In the genomic region with DNA sequence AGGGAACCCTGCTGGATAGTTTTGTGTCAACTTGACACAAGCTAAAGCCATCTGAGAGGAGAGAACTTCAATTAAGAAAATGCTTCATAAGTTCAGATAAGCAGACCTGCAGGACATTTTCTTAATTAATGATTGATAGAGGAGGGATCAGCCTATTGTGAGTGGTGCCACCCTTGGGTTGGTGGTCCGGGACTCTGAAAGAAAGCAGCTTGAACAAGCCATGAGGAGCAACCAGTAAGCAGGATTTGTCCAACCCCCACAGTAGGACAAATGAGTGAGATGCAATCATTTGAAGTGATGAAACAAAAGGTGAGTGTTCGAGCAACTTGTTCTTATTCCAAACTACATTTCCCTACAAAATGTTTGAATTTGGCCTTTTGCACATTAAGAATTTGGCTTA, we compare ENCODE assay signal across 21 mouse cellular contexts.
DNase-seq lines count a peak whose midpoint lies in the region; ATAC-seq lines count a peak whose summit lies in the region.
"Had no signal": no experiment of that assay in that cellular context is flagged by ENCODE, and none has a peak within 500 bp of the region (broad histone marks: within the 10 kb centered on the region; RNA-seq: fewer than 3 reads in every experiment).

No protein-coding gene starts in this region.

- no peak for ATAC-seq in embryonic facial prominence, embryonic 14.5 days (ENCODE audit: low read depth)
- peak; percentile 69; the same call in 1 of the 2 replicates for ATAC-seq in hindbrain, embryonic 11.5 days (ENCODE audit: low FRiP score)
- ATAC-seq in midbrain, embryonic 13.5 days: 0 out of 2 replicates have a peak, but pooled peaks have one; percentile 46
- ATAC-seq in midbrain, embryonic 11.5 days (ENCODE audit: low FRiP score): no peak; the same call in 1 of the 2 replicates
- ATAC-seq in hindbrain, embryonic 14.5 days (ENCODE audit: low FRiP score): no peak
- ATAC-seq: CD4-positive, CD25-positive, alpha-beta regulatory T cell, adult 4 months; inflammation-experienced regulatory T-cells, adult 6 months; intestine, postnatal 0 days had no signal

- H3K27ac ChIP-seq in embryonic facial prominence, embryonic 14.5 days (replicated peaks; ENCODE audit: low read depth, low read length): 0 out of 2 replicates have a peak overlapping the region, but pooled peaks have one; percentile 40
- H3K27ac ChIP-seq in embryonic facial prominence, embryonic 10.5 days (replicated peaks): no peak overlapping the region
- no peak overlapping the region for H3K27ac ChIP-seq in hindbrain, embryonic 11.5 days (ENCODE audit: low read depth, low read length)
- H3K27ac ChIP-seq in hindbrain, embryonic 10.5 days: no peak overlapping the region
- H3K27ac ChIP-seq in midbrain, embryonic 13.5 days: no peak overlapping the region
- no peak overlapping the region for H3K27ac ChIP-seq in midbrain, embryonic 11.5 days (ENCODE audit: low read depth, low read length)
- H3K27ac ChIP-seq in hindbrain, embryonic 14.5 days: peak overlapping the region; percentile 74; the same call in 1 of the 2 replicates
- H3K27ac ChIP-seq: heart, adult 2 months; heart, embryonic 15.5 days had no signal

- H3K36me3 ChIP-seq in embryonic facial prominence, embryonic 14.5 days (ENCODE audit: control insufficient read depth, insufficient read depth, low read length): no peaks in the 10 kb centered on the region
- H3K36me3 ChIP-seq in embryonic facial prominence, embryonic 10.5 days (replicated peaks): no peaks in the 10 kb centered on the region
- H3K36me3 ChIP-seq in hindbrain, embryonic 11.5 days (ENCODE audit: control insufficient read depth, insufficient read depth, low read length): no peaks in the 10 kb centered on the region
- H3K36me3 ChIP-seq in hindbrain, embryonic 10.5 days: no peaks in the 10 kb centered on the region
- H3K36me3 ChIP-seq in midbrain, embryonic 13.5 days: no peaks in the 10 kb centered on the region
- H3K36me3 ChIP-seq in midbrain, embryonic 11.5 days (ENCODE audit: control insufficient read depth, insufficient read depth, low read length): no peaks in the 10 kb centered on the region
- no peaks in the 10 kb centered on the region for H3K36me3 ChIP-seq in hindbrain, embryonic 14.5 days (replicated peaks; ENCODE audit: control insufficient read depth, insufficient read depth)
- H3K36me3 ChIP-seq: G1E; heart, embryonic 15.5 days had no signal

- no peak overlapping the region for H3K9ac ChIP-seq in embryonic facial prominence, embryonic 14.5 days (ENCODE audit: low read depth, low read length)
- H3K9ac ChIP-seq in hindbrain, embryonic 11.5 days (ENCODE audit: low read depth, low read length): no peak overlapping the region
- H3K9ac ChIP-seq in midbrain, embryonic 13.5 days (replicated peaks): no peak overlapping the region
- H3K9ac ChIP-seq in midbrain, embryonic 11.5 days (ENCODE audit: low read length): no peak overlapping the region
- no peak overlapping the region for H3K9ac ChIP-seq in hindbrain, embryonic 14.5 days
- H3K9ac ChIP-seq: heart, embryonic 15.5 days had no signal

- H3K4me3 ChIP-seq in embryonic facial prominence, embryonic 14.5 days (ENCODE audit: low read depth, low read length): no peak overlapping the region
- H3K4me3 ChIP-seq in embryonic facial prominence, embryonic 10.5 days: no peak overlapping the region
- no peak overlapping the region for H3K4me3 ChIP-seq in hindbrain, embryonic 11.5 days (ENCODE audit: low read depth, low read length)
- H3K4me3 ChIP-seq in hindbrain, embryonic 10.5 days: no peak overlapping the region
- no peak overlapping the region for H3K4me3 ChIP-seq in midbrain, embryonic 13.5 days (replicated peaks)
- no peak overlapping the region for H3K4me3 ChIP-seq in midbrain, embryonic 11.5 days (ENCODE audit: low read depth, low read length)
- H3K4me3 ChIP-seq in hindbrain, embryonic 14.5 days (replicated peaks; ENCODE audit: low read length): no peak overlapping the region
- H3K4me3 ChIP-seq: heart, adult 2 months; heart, embryonic 15.5 days had no signal

- no peak overlapping the region for H3K4me2 ChIP-seq in embryonic facial prominence, embryonic 14.5 days (ENCODE audit: low read depth, low read length)
- H3K4me2 ChIP-seq in hindbrain, embryonic 11.5 days (replicated peaks; ENCODE audit: low read depth, low read length): no peak overlapping the region
- H3K4me2 ChIP-seq in midbrain, embryonic 13.5 days (replicated peaks): no peak overlapping the region
- no peak overlapping the region for H3K4me2 ChIP-seq in midbrain, embryonic 11.5 days
- no peak overlapping the region for H3K4me2 ChIP-seq in hindbrain, embryonic 14.5 days (replicated peaks)
- H3K4me2 ChIP-seq: heart, embryonic 11.5 days; heart, embryonic 15.5 days had no signal

- no peaks in the 10 kb centered on the region for H3K27me3 ChIP-seq in embryonic facial prominence, embryonic 14.5 days (replicated peaks; ENCODE audit: control insufficient read depth, insufficient read depth, low read length)
- H3K27me3 ChIP-seq in embryonic facial prominence, embryonic 10.5 days (replicated peaks; ENCODE audit: low read depth, poor library complexity, severe bottlenecking): no peaks in the 10 kb centered on the region
- no peaks in the 10 kb centered on the region for H3K27me3 ChIP-seq in hindbrain, embryonic 11.5 days (ENCODE audit: control insufficient read depth, insufficient read depth, low read length)
- no peaks in the 10 kb centered on the region for H3K27me3 ChIP-seq in hindbrain, embryonic 10.5 days (ENCODE audit: insufficient read depth, poor library complexity, severe bottlenecking)
- no peaks in the 10 kb centered on the region for H3K27me3 ChIP-seq in midbrain, embryonic 13.5 days
- H3K27me3 ChIP-seq in midbrain, embryonic 11.5 days (ENCODE audit: control insufficient read depth, insufficient read depth, low read length): no peaks in the 10 kb centered on the region
- H3K27me3 ChIP-seq in hindbrain, embryonic 14.5 days (ENCODE audit: control insufficient read depth, insufficient read depth, low read length): no peaks in the 10 kb centered on the region
- H3K27me3 ChIP-seq: heart, embryonic 15.5 days had no signal

- no peak for DNase-seq in embryonic facial prominence, embryonic 14.5 days (ENCODE audit: low spot score)
- DNase-seq in embryonic facial prominence, embryonic 10.5 days (ENCODE audit: low spot score): no peak
- no peak for DNase-seq in hindbrain, embryonic 11.5 days (ENCODE audit: low spot score)
- DNase-seq in hindbrain, embryonic 10.5 days (ENCODE audit: low spot score): no peak
- no peak for DNase-seq in midbrain, embryonic 11.5 days (ENCODE audit: low spot score, missing footprints)
- DNase-seq in hindbrain, embryonic 14.5 days (ENCODE audit: low spot score): no peak
- DNase-seq: adrenal gland, adult 8-10 months; adrenal gland, postnatal 36 days; B cell, adult 2 months; cerebellum, adult 2 months; cerebellum, postnatal 10 days; gastrocnemius, postnatal 14 days; heart, adult 2 months; heart, postnatal 14 days had no signal

- 81% methylated on average over 2 of the region's 2 CpGs for WGBS in embryonic facial prominence, embryonic 14.5 days
- 78% methylated on average over 2 of the region's 2 CpGs for WGBS in embryonic facial prominence, embryonic 10.5 days
- 56% methylated on average over 2 of the region's 2 CpGs for WGBS in hindbrain, embryonic 11.5 days
- 73% methylated on average over 2 of the region's 2 CpGs for WGBS in hindbrain, embryonic 10.5 days
- WGBS in midbrain, embryonic 13.5 days: 55% methylated on average over 2 of the region's 2 CpGs
- WGBS in midbrain, embryonic 11.5 days: 70% methylated on average over 2 of the region's 2 CpGs
- 58% methylated on average over 2 of the region's 2 CpGs for WGBS in hindbrain, embryonic 14.5 days

- H3K9me3 ChIP-seq in embryonic facial prominence, embryonic 14.5 days (ENCODE audit: control insufficient read depth, low read length): no peaks in the 10 kb centered on the region
- H3K9me3 ChIP-seq in embryonic facial prominence, embryonic 10.5 days: no peaks in the 10 kb centered on the region
- H3K9me3 ChIP-seq in hindbrain, embryonic 11.5 days (ENCODE audit: control insufficient read depth, low read length): no peaks in the 10 kb centered on the region
- no peaks in the 10 kb centered on the region for H3K9me3 ChIP-seq in hindbrain, embryonic 10.5 days
- H3K9me3 ChIP-seq in midbrain, embryonic 13.5 days: no peaks in the 10 kb centered on the region
- no peaks in the 10 kb centered on the region for H3K9me3 ChIP-seq in midbrain, embryonic 11.5 days (ENCODE audit: control insufficient read depth, low read length)
- H3K9me3 ChIP-seq in hindbrain, embryonic 14.5 days (ENCODE audit: control insufficient read depth, low read length): no peaks in the 10 kb centered on the region
- H3K9me3 ChIP-seq: heart, embryonic 15.5 days had no signal

- peaks cover 9% of the 10 kb centered on the region; the same call in 1 of the 2 replicates for H3K4me1 ChIP-seq in embryonic facial prominence, embryonic 14.5 days (ENCODE audit: control insufficient read depth, insufficient read depth, low read length)
- no peaks in the 10 kb centered on the region for H3K4me1 ChIP-seq in embryonic facial prominence, embryonic 10.5 days
- H3K4me1 ChIP-seq in hindbrain, embryonic 11.5 days (replicated peaks; ENCODE audit: control insufficient read depth, insufficient read depth, low read length): no peaks in the 10 kb centered on the region
- H3K4me1 ChIP-seq in hindbrain, embryonic 10.5 days (replicated peaks): no peaks in the 10 kb centered on the region
- peaks cover 18% of the 10 kb centered on the region for H3K4me1 ChIP-seq in midbrain, embryonic 13.5 days (replicated peaks)
- H3K4me1 ChIP-seq in midbrain, embryonic 11.5 days (ENCODE audit: control insufficient read depth, insufficient read depth, low read length): no peaks in the 10 kb centered on the region; the same call in 1 of the 2 replicates
- H3K4me1 ChIP-seq in hindbrain, embryonic 14.5 days (replicated peaks; ENCODE audit: control insufficient read depth, insufficient read depth, low read length): peaks cover 18% of the 10 kb centered on the region; the same call in 1 of the 2 replicates
- H3K4me1 ChIP-seq: heart, embryonic 15.5 days had no signal

Comparison
In these comparisons a context has a peak if more than half of its experiments do, and no peak if none do; other contexts are left out.
1. ATAC-seq: peak in hindbrain, embryonic 11.5 days (single experiment) and midbrain, embryonic 13.5 days (single experiment); none in embryonic facial prominence, embryonic 14.5 days (single experiment), midbrain, embryonic 11.5 days (single experiment) and hindbrain, embryonic 14.5 days (single experiment).
2. H3K27ac ChIP-seq: peak in embryonic facial prominence, embryonic 14.5 days (single experiment) and hindbrain, embryonic 14.5 days (single experiment); none in embryonic facial prominence, embryonic 10.5 days (single experiment), hindbrain, embryonic 11.5 days (single experiment), hindbrain, embryonic 10.5 days (single experiment), midbrain, embryonic 13.5 days (single experiment) and midbrain, embryonic 11.5 days (single experiment).